Comparison of ENCODE assay signal across 19 mouse cellular contexts in the genomic region with DNA sequence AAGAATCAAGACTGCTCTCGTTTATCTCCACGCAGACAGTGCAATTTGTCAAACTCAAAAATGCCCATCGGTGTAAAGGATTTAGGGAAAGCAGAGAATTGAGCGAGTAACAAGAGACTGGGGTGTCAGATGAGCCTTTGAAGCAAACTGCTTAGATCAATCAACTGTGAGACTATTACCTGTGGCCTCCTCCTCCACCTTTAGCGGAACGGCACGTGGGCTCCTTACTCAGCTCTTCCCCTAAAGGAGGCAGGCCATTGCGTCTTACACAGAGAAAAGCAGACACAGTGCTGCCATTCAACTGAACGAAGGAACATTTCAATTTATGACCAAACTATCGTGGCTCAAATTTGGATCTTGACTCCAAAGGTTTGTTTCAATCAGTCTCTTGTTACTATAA.
A peak's percentile ranks its signal among the peaks of the same experiment; 100 is the strongest.
DNase-seq lines count a peak whose midpoint lies in the region; ATAC-seq and TF ChIP-seq lines count a peak whose summit lies in the region.
"Had no signal": no experiment of that assay in that cellular context is flagged by ENCODE, and none has a peak within 500 bp of the region (broad histone marks: within the 10 kb centered on the region; RNA-seq: fewer than 3 reads in every experiment).

No protein-coding gene starts in this region.

- H3K27ac ChIP-seq in hindbrain, postnatal 0 days, result no peak overlapping the region
- no peak overlapping the region for H3K27ac ChIP-seq in hindbrain, embryonic 14.5 days
- no peak overlapping the region for H3K27ac ChIP-seq in kidney, postnatal 0 days
- no peak overlapping the region for H3K27ac ChIP-seq in limb, embryonic 10.5 days
- H3K27ac ChIP-seq: embryonic facial prominence, embryonic 12.5 days; forebrain, embryonic 15.5 days; heart, embryonic 13.5 days had no signal

- no peaks in the 10 kb centered on the region for H3K4me1 ChIP-seq in hindbrain, postnatal 0 days (ENCODE audit: insufficient read depth, low read length)
- H3K4me1 ChIP-seq in hindbrain, embryonic 14.5 days (replicated peaks; ENCODE audit: control insufficient read depth, insufficient read depth, low read length), result peaks cover 4% of the 10 kb centered on the region; the same call in 1 of the 2 replicates
- no peaks in the 10 kb centered on the region for H3K4me1 ChIP-seq in kidney, postnatal 0 days (replicated peaks; ENCODE audit: insufficient read depth, low read length)
- no peaks in the 10 kb centered on the region for H3K4me1 ChIP-seq in limb, embryonic 10.5 days
- H3K4me1 ChIP-seq: embryonic facial prominence, embryonic 12.5 days; heart, embryonic 13.5 days had no signal

- no peak for TF ChIP-seq POLR2A in brain, embryonic 14.5 days (IDR thresholded peaks at IDR 0.05; ENCODE audit: borderline replicate concordance, extremely low read depth, insufficient read depth, insufficient read length, poor library complexity, severe bottlenecking)

- peak; percentile 1 for DNase-seq in embryo, embryonic 9.5 days (ENCODE audit: extremely low spot score)
- DNase-seq in embryo, embryonic 10 days (ENCODE audit: low spot score), result no peak
- peak; percentile 17 for DNase-seq in hindbrain, postnatal 0 days (ENCODE audit: low spot score)
- DNase-seq in hindbrain, embryonic 14.5 days (ENCODE audit: low spot score), result no peak
- peak; percentile 10 for DNase-seq in kidney, postnatal 0 days (ENCODE audit: low spot score)
- DNase-seq in kidney, adult 18-20 months, result no peak
- DNase-seq in brain, embryonic 14.5 days (ENCODE audit: low read depth), result peak; percentile 11
- no peak for DNase-seq in limb, embryonic 10.5 days (ENCODE audit: low spot score)
- DNase-seq: adrenal gland, postnatal 10 days; cerebellum, adult 11-12 months; cerebellum, adult 9-10 months; cerebellum, postnatal 25 days; gastrocnemius, postnatal 36 days; heart, adult 11 months; heart, postnatal 4 days had no signal

- no peak overlapping the region for H3K4me3 ChIP-seq in hindbrain, postnatal 0 days (ENCODE audit: low read length)
- no peak overlapping the region for H3K4me3 ChIP-seq in hindbrain, embryonic 14.5 days (replicated peaks; ENCODE audit: low read length)
- H3K4me3 ChIP-seq in kidney, postnatal 0 days (replicated peaks; ENCODE audit: low read depth, low read length), result no peak overlapping the region
- H3K4me3 ChIP-seq in limb, embryonic 10.5 days, result no peak overlapping the region
- H3K4me3 ChIP-seq: embryonic facial prominence, embryonic 12.5 days; forebrain, embryonic 15.5 days; heart, embryonic 13.5 days had no signal

- TF ChIP-seq CTCF in hindbrain, postnatal 0 days (IDR thresholded peaks at IDR 0.05; ENCODE audit: low read depth), result no peak
- TF ChIP-seq CTCF in kidney, postnatal 0 days (IDR thresholded peaks at IDR 0.05; ENCODE audit: low read depth), result no peak
- TF ChIP-seq CTCF in brain, embryonic 14.5 days (IDR thresholded peaks at IDR 0.05; ENCODE audit: borderline replicate concordance, extremely low read depth, insufficient read depth, insufficient read length), result no peak

- no peak overlapping the region for H3K9ac ChIP-seq in hindbrain, postnatal 0 days (replicated peaks; ENCODE audit: low read length)
- no peak overlapping the region for H3K9ac ChIP-seq in hindbrain, embryonic 14.5 days
- no peak overlapping the region for H3K9ac ChIP-seq in kidney, postnatal 0 days (ENCODE audit: low read depth, low read length)
- H3K9ac ChIP-seq: embryonic facial prominence, embryonic 12.5 days; forebrain, embryonic 15.5 days; heart, embryonic 13.5 days had no signal

- no peak overlapping the region for H3K4me2 ChIP-seq in hindbrain, postnatal 0 days (ENCODE audit: low read depth, low read length)
- no peak overlapping the region for H3K4me2 ChIP-seq in hindbrain, embryonic 14.5 days (replicated peaks)
- H3K4me2 ChIP-seq in kidney, postnatal 0 days (ENCODE audit: low read length), result peak overlapping the region; percentile 4; the same call in 1 of the 2 replicates
- H3K4me2 ChIP-seq: embryonic facial prominence, embryonic 12.5 days; forebrain, embryonic 15.5 days had no signal

- H3K36me3 ChIP-seq in hindbrain, postnatal 0 days (ENCODE audit: insufficient read depth, low read length), result no peaks in the 10 kb centered on the region
- no peaks in the 10 kb centered on the region for H3K36me3 ChIP-seq in hindbrain, embryonic 14.5 days (replicated peaks; ENCODE audit: control insufficient read depth, insufficient read depth)
- no peaks in the 10 kb centered on the region for H3K36me3 ChIP-seq in kidney, postnatal 0 days (ENCODE audit: insufficient read depth, low read length)
- no peaks in the 10 kb centered on the region for H3K36me3 ChIP-seq in limb, embryonic 10.5 days
- H3K36me3 ChIP-seq: embryonic facial prominence, embryonic 12.5 days; forebrain, embryonic 15.5 days; heart, embryonic 13.5 days had no signal

- WGBS in hindbrain, postnatal 0 days, result 74% methylated on average over 10 of the region's 10 CpGs
- WGBS in hindbrain, embryonic 14.5 days, result 68% methylated on average over 10 of the region's 10 CpGs
- WGBS in kidney, postnatal 0 days, result 26% methylated on average over 10 of the region's 10 CpGs
- WGBS in limb, embryonic 10.5 days, result 58% methylated on average over 10 of the region's 10 CpGs

- H3K9me3 ChIP-seq in hindbrain, postnatal 0 days (ENCODE audit: low read length), result no peaks in the 10 kb centered on the region
- no peaks in the 10 kb centered on the region for H3K9me3 ChIP-seq in hindbrain, embryonic 14.5 days (ENCODE audit: control insufficient read depth, low read length)
- H3K9me3 ChIP-seq in kidney, postnatal 0 days (replicated peaks; ENCODE audit: low read length), result no peaks in the 10 kb centered on the region
- no peaks in the 10 kb centered on the region for H3K9me3 ChIP-seq in limb, embryonic 10.5 days (replicated peaks)
- H3K9me3 ChIP-seq: embryonic facial prominence, embryonic 12.5 days; forebrain, embryonic 15.5 days; heart, embryonic 13.5 days had no signal

- peak; percentile 29; the same call in 1 of the 2 replicates for ATAC-seq in hindbrain, postnatal 0 days
- no peak for ATAC-seq in hindbrain, embryonic 14.5 days (ENCODE audit: low FRiP score)
- no peak; the same call in 1 of the 2 replicates for ATAC-seq in kidney, postnatal 0 days (replicated peaks; ENCODE audit: low FRiP score, low read depth)
- ATAC-seq: forebrain, embryonic 15.5 days; inflammation-experienced regulatory T-cells, adult 6 months had no signal

- H3K27me3 ChIP-seq in hindbrain, postnatal 0 days (ENCODE audit: insufficient read depth, low read length), result no peaks in the 10 kb centered on the region
- H3K27me3 ChIP-seq in hindbrain, embryonic 14.5 days (ENCODE audit: control insufficient read depth, insufficient read depth, low read length), result no peaks in the 10 kb centered on the region
- H3K27me3 ChIP-seq in kidney, postnatal 0 days (ENCODE audit: insufficient read depth, low read length), result no peaks in the 10 kb centered on the region
- no peaks in the 10 kb centered on the region for H3K27me3 ChIP-seq in limb, embryonic 10.5 days (ENCODE audit: low read depth, poor library complexity, severe bottlenecking)
- H3K27me3 ChIP-seq: embryonic facial prominence, embryonic 12.5 days; forebrain, embryonic 15.5 days; heart, embryonic 13.5 days had no signal

Comparison
In these comparisons a context has a peak if more than half of its experiments do, and no peak if none do; other contexts are left out.
1. DNase-seq: peak in embryo, embryonic 9.5 days (single experiment), hindbrain, postnatal 0 days (single experiment), kidney, postnatal 0 days (single experiment) and brain, embryonic 14.5 days (single experiment); none in embryo, embryonic 10 days (single experiment), hindbrain, embryonic 14.5 days (single experiment), kidney, adult 18-20 months (single experiment) and limb, embryonic 10.5 days (single experiment).